Mouse (Mus musculus) MEL-GATA-1-ER (cell line): ENCODE measurements at regions not wholly inside any gene's neighbourhood (a gene's known extent, or its start where the extent isn't known, plus 50 kb on each side); places are given as distances from the start of the nearest gene placed in this dataset.

Source experiments
- DNase-seq: peaks from one replicate; pipeline ENCODE4 v3.0.0-alpha.2; 2012; ENCODE audit warnings: low read depth; ENCODE audit errors: extremely low read depth

DNA sequence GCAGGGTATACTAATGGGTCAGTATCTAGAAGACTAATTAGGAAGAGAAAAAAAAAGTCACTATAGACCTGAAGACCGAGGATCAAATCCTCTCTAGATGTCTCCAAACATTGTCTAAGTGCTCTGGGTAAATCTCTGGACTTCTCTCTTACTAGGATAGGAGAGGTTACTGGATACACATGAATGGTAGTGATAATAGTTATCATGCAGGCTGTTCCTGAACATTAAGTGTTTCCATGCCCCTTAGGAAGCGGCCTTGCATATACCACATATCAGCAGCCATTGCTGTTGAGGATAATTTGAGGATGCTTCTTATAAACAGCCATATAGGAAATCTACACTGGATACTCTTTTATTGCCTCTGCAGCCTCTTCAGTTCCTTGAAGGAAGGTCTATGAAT is 274.2 kb upstream of the Ppargc1a start:
- no peak for DNase-seq

DNA sequence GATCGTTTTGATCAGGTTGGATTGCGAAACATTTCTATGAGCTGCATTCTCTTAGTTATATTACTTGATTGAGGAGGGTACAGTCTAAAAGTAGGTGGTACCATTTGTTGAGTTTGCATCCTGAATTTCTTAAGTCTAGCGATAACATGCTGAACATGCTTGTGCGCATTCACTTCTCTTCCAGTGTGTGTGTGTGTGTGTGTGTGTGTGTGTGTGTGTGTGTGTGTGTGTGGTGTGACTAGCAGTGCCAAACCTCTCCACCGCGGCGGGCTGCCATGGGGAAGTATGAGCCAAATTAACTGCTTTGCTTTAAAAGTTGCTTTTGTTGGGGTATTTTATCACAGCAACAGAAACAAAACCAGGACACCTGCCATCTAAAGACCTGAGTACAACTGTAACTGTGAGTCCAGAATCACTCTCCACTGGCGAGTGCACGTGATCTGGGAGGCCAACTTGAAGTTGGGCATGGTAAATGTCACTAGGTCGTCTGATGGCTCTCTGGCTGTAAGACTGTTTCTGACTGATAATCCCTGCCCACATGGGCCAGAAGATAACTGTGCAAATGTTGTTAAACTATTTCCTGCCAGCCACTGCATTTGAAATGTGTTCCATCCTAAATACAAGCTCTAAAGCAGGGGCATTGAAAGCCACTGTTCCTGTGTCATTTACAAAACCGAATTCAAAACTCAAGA is 273.3 kb upstream of the Ppargc1a start:
- DNase-seq = peak; percentile 8

DNA sequence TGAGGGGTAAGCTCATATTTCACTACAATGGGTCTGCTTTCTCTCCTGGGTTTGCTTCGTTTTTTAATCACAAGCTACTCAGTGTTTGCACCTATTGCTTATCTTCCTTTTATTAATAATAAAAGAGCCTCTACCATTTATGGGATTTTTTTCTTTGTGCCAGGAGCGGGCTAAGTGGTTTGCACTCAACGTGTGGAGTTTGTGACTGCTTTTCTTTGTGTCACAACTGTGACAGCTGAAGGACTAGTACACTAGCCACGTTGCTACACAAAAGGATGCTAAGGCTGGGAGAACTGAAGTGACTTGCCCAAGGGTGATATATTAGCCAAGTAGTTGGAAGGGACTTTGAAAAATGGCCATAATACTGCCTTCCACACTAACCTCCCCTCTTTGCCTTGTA is 271.8 kb upstream of the Ppargc1a start:
- no peak for DNase-seq

DNA sequence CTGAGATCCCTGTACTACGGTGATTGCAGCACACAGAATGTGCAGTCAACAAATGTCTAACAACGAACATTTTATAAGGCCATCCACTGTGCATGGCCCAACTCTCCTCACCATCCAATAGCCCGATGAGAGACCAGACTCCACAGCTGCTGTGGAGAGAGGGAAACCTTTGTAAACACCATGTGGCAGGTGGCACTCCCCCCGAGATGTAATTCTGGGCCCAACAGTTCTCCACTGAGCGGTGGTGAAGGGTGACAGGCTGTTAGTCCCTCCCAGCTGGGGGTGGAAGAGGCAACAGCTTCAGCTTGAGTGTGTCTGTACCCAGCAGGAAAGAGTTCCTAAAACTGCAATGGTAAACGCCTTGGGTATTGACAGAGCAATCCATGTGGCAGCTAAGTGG is 263.0 kb upstream of the Ppargc1a start:
- DNase-seq = no peak

DNA sequence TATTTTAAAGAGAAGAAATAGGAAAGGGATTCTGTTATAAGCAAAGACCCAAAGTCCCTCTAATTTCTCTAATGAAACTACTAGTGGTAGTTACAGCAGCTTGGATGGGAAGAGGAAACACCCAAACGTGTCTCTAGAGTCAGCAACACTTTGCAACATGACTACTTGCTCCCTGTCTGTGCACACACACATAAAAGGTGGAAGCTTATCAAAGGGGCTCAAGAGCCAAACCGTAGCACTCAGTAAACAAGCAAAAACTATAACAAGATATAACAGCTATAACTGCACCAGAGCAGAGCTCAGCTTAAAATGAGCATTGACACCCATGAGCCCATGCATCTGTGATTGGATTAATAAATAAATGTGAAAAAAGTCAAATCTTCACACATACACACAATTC is 262.5 kb upstream of the Ppargc1a start:
- DNase-seq = no peak

DNA sequence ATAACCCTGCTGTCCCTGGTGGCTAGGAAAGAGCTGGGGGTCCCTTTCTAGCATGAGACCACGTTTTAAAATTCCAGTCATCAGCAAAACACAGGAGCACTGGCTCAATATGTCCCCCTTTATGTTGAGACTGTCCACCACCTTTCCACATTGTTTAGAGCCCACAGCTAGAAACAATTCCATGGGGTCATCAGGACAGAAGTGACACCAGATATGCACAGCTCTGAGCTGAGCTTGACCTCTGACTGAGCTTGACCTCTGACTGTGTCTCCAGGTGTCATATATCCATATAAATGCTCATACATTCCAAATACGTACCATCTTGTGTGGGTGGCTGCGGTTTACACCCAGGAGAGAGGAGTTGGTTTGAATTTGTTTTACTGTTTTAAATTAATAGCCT is 262.1 kb upstream of the Ppargc1a start:
- DNase-seq = no peak

DNA sequence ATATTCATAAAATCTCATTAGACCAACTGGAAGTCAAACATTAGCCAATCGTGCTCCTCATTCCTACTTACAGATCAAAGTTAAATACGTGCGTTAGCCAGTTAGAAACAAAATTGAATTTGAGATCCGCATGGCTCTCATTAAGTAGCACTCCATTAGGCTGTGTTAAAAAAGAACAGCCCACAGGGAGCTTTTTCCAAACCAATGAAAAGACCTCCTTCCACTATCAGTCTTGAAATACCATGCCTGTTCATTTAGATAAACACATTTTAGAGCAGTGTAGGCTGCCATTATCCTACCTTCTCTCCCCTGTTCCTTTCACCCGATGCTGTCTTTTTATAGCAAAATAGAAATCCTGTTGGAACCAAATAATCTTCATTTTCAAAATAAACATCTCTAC is 261.5 kb upstream of the Ppargc1a start:
- DNase-seq = no peak

DNA sequence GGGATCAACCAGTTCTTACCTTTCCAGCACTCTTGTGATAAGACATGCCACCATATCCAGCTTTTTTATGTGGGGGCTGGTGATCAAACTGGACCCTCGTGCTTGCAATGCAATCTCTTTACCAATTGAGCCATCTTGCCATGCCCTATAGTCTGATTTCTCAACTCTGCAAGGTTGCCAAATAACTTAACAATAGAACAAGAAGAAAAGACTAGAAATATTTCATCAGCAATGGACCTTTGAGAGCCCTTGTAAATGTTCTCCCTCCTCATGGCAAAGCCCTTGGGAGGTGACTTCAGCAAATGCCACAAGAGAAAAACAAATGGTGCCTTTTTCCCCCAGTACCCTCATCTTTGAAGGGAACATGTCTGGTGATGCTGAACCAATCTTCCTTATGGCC is 258.7 kb upstream of the Ppargc1a start:
- DNase-seq = no peak

DNA sequence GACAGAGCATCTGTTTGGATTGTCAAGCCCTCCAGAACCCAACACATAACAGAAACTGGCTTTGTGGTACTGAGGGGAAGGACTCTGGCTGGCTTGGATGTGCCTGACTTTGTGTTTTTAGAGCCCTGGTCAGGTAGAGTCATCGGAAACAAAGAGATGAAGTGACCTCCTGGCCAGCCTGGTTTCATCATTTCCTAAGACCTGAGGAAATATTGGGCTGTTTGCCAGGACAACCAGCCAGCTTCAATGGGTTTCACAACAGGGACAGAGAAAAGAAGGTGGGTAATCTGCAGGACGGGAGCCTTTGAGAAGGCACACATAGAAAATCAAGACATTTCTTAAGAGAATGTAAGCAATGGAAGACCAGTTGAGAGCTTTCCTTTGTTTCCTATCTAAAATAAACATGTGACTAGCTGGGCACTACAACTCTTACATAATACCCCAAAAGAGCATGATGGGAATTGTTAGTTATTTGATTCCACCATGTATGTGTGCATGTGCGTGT is 258.1 kb upstream of the Ppargc1a start:
- DNase-seq = no peak

DNA sequence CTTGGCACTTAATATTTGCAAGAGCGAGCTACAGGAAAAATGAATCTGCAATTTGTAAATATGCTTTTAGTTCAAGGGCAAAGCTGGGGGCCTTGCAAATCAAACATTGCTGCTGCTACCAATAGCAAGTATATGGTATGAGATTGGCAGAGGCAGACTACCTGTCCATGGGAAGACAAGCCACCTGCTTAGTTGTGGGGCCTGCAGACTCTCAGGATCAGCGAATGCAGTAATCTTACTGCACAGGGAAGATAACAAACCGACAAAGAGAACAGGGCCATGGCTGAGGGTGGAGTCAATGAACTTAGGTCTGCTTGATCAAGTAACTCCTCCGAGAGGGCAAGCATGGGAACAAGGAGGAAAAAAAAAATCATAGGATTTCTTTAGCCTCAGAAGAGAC is 257.2 kb upstream of the Ppargc1a start:
- no peak for DNase-seq

DNA sequence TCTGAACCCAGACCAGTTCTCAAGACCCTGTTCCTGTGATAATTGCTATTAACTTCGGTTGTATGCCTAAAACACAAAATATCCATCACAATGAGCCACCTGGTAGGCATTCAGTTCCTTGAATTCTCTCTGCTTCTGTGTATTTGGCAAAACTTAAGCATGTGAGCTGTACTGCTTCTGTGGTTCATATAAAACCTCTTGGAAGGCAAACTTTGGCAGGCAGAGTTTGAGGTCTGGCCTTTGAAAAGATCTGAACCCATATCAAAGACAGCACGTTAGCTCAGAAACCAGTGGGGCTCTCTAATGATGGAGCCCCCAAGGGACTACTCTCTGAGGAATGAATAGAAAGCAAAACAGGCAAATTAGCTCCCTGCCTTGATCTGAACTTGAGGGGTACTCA is 256.1 kb upstream of the Ppargc1a start:
- no peak for DNase-seq

DNA sequence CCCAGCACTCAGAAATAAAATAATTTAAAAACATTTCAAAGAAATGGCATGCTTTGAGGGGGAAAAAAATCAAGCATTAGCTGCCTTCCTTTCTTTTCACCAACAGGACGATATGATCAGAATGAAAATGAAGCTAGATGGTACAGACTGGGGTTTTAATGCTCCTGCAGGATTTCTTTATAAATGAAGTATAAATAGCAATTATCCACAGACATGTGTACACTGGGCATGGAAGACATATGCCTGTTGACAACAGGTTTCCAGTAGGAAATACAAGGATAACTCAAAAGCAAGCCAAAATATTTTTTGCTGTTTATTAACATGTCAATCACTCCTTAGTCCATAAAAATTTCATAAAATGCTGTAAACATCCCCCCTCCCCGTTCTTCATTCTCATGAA is 248.7 kb upstream of the Ppargc1a start:
- no peak for DNase-seq

DNA sequence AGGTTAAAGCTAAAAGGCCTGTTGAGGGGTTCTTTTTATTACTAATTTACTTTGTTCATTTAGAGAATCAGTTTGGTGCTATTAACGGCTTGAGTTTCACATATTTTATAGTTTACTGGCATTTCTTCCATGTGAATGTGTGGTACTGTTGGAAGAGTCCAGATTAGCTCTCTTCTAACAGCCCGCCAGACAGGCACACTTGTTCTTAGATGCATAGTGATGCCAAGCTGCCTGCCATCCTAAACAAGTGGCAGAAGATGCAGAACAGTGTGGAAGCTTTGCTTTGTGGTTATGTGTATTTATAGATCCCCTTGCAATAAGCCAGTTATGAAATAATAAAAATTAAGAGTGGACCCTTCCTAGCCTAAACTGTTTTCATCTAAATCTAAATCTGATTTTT is 244.2 kb upstream of the Ppargc1a start:
- no peak for DNase-seq

DNA sequence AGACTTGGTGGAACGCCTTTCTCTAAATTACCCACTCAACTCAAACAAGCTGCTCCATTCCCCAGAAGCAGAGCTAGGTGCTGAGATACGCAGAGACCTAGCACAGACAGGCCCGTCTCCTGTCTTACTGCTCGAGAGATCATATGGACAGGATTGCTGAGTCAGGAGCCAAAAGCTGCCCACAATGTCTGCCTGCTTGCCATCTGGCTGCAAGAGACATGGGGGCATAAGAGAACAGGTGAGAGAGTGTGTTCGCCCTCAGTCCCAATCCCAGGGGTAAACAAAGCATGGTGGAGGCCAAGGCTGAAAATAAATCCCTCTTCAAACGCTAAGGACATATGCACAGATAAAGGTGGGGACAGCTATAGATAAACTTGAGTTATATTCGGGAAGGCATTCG is 234.0 kb upstream of the Ppargc1a start:
- DNase-seq = no peak

DNA sequence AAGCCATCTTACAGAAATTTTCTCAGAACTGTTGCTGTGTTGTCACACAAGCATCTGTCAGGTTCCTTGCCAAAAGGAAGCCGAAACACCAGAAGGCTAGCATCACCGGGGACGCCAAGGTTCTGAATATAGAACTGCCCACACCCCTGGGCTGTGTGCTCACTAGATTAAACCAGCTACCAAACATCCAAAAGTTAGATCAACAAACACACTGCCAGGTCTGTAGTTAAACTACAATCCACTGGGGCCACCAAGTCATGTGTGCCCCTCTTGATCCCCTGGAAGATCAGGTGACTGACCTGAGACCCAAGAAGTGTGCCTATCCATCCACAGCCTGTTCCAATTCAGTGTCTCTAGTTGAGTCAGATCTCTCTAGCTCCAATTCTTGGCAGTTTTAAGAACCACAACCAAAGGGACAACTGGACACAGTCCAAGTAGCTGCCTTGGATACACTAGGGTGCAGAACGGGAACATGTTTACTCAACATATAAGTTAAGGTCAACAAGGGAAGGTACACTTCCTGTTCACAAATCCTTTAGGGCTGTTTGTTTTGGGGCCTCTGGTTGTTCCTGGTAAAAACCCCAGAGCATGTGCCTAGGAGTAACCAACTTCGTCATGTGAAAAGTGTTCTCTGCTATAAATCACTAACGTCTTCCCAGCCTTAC is 232.0 kb upstream of the Ppargc1a start:
- DNase-seq = no peak

DNA sequence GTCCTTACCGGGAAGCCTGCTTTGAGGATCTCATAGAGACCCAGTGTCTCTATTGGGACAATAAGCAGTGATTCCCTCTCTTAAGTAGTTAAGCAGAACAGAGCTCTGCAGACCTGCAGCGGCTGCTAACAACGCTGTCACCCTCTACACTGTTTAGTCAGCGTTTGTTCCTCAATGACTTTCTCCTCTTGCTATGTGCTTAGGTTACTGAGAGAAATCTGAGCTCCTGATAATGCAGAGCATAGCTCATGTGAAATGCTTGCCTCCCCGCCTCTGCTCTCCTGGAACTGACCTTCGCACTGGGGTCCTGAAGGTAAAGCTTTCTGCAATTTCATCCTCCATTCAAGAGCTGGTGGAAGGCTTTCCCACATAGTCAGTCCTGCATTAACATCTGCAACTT is 226.6 kb upstream of the Ppargc1a start:
- no peak for DNase-seq

DNA sequence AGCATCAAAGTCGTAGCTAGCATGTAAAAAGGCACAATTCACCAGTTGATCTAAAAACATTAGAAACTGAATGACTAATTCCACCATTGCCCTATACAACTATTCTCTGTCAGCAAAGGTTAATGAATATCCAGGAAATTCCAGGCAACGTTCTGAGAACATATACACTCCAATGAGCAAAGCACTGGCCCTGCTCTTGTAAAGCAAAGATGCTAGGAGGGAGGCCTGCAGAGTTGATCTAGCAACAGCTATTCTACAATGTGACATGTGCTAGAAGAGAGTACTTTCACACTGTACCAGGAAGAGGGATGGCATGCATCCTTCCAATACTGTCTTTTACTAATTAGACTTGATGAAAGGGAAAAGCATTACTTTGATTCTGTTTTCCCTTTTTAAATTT is 225.4 kb upstream of the Ppargc1a start:
- no peak for DNase-seq

DNA sequence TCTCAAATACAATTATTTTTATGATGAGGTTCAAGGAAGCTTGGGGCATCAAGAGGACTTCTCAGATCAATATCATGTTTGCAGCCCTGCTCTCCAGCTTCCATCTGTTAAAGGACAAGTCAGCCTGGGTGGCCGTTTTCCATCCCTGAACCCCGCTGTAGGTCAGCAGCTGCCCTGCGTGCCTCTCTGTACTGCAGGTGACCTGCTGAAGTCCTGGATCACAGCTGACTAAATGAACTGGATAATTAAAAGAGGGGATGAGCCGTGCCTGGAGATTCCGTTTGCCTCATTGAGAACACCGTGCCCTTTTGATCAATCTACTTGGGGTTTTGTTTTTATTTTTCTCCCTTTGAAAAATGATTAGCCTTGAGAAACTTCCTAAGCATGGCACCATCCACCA is 221.2 kb upstream of the Ppargc1a start:
- no peak for DNase-seq

DNA sequence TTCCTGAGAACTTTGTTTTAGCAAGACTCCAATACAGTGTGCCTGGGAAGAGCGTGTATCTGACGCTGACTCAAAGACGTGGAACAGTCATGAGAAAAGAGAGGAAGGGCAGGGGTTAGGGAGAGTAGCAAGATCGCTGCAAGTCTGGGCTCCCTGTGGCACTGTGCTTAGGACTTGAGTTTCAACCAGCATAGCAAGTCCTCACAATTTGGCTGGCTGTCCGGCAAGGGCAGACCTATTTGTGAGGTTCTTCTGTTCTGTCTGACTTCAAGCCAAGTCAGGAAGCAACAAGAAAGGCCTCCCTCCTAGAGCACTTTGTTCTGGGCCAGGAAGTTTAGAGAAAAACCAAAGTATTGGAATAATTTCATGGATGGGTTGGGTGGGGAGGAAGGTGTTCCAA is 216.0 kb upstream of the Ppargc1a start:
- DNase-seq = no peak

DNA sequence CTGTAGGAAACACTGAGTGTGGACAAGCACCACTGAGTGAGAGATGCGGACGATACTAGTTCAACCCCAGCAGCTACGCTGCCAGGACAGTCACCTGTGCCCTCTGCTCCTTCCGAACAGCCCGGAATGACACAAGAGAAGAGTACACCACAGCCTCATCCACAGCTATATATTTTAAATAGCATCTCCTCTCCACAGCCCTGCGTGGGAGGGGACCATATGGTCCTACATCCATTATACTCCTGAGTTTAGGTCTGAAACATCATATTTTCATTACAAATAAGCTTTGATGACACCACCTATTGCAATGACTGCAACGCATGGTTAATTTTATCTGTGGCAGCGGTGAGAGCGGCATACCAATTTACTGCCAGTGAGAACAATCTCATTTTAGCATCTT is 215.6 kb upstream of the Ppargc1a start:
- DNase-seq = no peak

DNA sequence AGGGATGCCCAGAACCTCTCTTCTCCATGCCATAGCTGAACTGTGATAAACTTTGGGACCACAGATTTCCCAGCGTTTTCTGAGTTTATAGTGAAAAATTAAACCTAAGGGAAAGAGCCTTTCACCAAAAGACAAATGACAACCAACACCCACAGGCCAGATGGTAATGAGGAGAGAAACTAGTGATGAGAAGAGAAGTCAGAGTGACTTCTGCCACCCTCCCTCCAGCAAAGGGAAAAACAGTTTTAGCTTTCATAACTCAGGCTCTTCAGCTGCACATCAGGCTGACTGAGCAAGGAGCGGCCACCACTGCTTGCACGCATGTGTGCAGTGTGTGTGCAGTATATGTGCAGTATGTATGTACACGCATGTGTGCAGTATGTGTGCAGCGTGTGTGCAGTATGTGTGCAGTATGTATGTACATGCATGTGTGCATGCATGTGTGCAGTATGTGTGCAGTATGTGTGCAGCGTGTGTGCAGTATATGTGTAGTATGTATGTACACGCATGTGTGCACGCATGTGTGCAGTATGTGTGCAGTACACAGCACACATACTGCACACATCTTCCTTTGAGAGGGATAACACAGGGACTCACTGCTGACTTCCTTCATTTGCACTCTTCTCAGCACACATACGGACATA is 208.1 kb upstream of the Ppargc1a start:
- no peak for DNase-seq

DNA sequence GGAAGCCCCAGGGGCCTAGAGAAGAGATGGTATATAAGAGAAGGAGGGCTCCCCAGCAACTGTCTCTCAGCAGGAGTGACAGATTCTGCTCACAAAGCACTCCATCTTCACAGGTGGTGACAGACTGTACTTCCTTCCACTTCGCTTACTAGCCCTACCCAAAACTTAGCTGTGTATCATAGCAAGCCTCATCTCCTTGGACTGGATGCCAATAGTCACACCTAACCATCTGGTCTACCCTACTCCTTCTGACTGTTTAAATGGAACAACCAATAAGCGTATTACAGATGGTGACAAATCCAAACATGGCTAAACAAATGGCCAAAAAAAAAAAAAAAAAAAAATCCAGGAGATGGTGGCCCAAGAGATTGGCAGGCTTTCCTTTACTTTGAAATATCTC is 204.1 kb upstream of the Ppargc1a start:
- DNase-seq = no peak

DNA sequence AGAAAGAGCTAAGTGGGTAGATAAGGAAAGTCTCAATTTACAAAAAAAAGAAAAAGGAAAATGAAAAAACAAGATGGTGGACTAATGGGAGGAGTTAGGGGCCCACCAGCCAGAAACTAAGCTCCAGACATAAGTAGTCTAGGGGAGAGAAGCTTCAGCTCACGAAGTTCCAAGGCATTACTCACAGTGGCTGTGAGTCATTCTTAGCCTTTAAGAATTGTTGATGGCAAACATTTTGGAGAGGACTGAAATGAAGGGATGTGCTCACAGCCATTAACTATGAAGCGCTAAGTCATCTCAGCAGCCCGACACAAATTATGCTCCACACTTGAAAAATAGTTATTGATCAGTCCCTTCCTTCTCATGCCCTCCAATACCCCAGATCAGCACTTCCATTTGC is 198.6 kb upstream of the Ppargc1a start:
- DNase-seq = no peak
